Mouse (Mus musculus): Measurements from ENCODE around the gene Tec.

DNA sequence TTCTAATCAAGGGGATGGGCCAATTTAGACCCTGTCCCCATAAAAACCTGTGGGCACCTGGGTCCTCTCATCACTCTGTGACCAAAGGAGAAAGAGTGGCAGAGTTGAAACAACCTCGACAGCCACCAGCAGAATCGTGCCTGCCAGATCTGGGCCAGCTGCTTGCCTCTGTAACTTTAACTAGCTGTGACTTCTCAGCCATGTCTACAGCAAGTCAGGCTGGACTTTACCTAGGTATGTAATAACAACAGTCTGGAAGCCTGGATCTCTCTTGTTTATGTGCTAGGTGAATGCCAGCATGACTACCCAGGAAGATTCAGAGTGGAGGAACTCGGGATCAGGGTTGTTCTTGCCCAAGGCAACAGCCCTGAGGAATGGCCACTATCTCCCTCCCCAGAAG is 83.6 kb downstream of the Tec start:
- TF ChIP-seq TAL1 (IDR thresholded peaks at IDR 0.05; ENCODE audit: low read length) (no peak), GATA1 (IDR thresholded peaks at IDR 0.05; ENCODE audit: low read length) (no peak)

Measured in erythroblast, embryonic 14.5 days (primary cell).